Mouse (Mus musculus) heart, postnatal 0 days (tissue): ENCODE data around the gene Mlh3. TPM values are rescaled to one million over a fixed set of nuclear protein-coding genes. Genes with fewer than 3 reads are reported as not detected.

Experiments
- ATAC-seq: fragments of 200-750 bp; cut with Nextera tagmentation; 2 replicates; pipeline ENCODE4 v1.8.0; 2017; ENCODE audit warnings: low read depth, moderate number of reproducible peaks, moderate library complexity; ENCODE audit not compliant: insufficient read depth
- DNase-seq: peaks from one replicate; pipeline ENCODE4 v3.0.0-alpha.2; 2016; ENCODE audit warnings: low spot score
- H3K27ac ChIP-seq: fragments of 300-500 bp; sonication (generic); 2 replicates; pipeline ENCODE4 v1.5.1; 2014; ENCODE audit warnings: low read depth, mild to moderate bottlenecking
- H3K27me3 ChIP-seq: fragments of 300-500 bp; sonication (generic); 2 replicates; pipeline ENCODE4 v1.6.1; 2014; ENCODE audit warnings: low read length, mixed read lengths; ENCODE audit not compliant: control insufficient read depth, insufficient read depth
- H3K36me3 ChIP-seq: fragments of 300-500 bp; sonication (generic); replicated peaks from 2 replicates; pipeline ENCODE4 v1.6.1; 2014; ENCODE audit warnings: low read length, mixed read lengths; ENCODE audit not compliant: control insufficient read depth, insufficient read depth
- H3K4me1 ChIP-seq: fragments of 300-500 bp; sonication (generic); 2 replicates; pipeline ENCODE4 v1.6.1; 2014; ENCODE audit warnings: antibody characterized with exemption; ENCODE audit not compliant: control insufficient read depth, insufficient read depth
- H3K4me2 ChIP-seq: fragments of 300-500 bp; sonication (generic); 2 replicates; pipeline ENCODE4 v1.6.1; 2014; ENCODE audit warnings: low read depth, mild to moderate bottlenecking, low read length, moderate library complexity
- H3K4me3 ChIP-seq: fragments of 300-500 bp; sonication (generic); 2 replicates; pipeline ENCODE4 v1.5.1; 2014; ENCODE audit warnings: low read depth, low read length
- H3K9ac ChIP-seq: fragments of 300-500 bp; sonication (generic); replicated peaks from 2 replicates; pipeline ENCODE4 v1.6.1; 2014; ENCODE audit warnings: low read depth, low read length, mixed read lengths
- H3K9me3 ChIP-seq: fragments of 300-500 bp; sonication (generic); replicated peaks from 2 replicates; pipeline ENCODE4 v1.6.1; 2016; ENCODE audit warnings: low read length; ENCODE audit not compliant: control insufficient read depth
- CTCF ChIP-seq: IDR thresholded peaks from 2 replicates; pipeline ENCODE4 v1.5.1; 2016; ENCODE audit warnings: antibody characterized with exemption, control low read depth, low read depth
- EP300 ChIP-seq: IDR thresholded peaks from 2 replicates; pipeline ENCODE4 v1.6.1; 2016; ENCODE audit warnings: antibody characterized with exemption, low read depth
- WGBS: fragments of 180-500 bp; shearing (Covaris S2); extraction: QIAGEN DNeasy Blood & Tissue Kit; methylation state at CpG from one replicate; pipeline ENCODE4 v1.1.7; 2014; 5-methylcytosine and 5-hydroxymethylcytosine counted together
- polyA plus RNA-seq: library from polyadenylated mRNA; unstranded; fragments of >200 nt; fragmentation: Nextera tagmentation; extraction: Ambion mirVana; gene quantifications from 2 replicates; pipeline ENCODE4 v1.2.1, GENCODE M21; 2015
- total RNA-seq: library from RNA; depleted of rRNA; stranded (reverse); fragments of >200 nt; gene quantifications from 2 replicates; pipeline ENCODE4 v1.2.3, GENCODE M21; 2014; ENCODE audit warnings: low replicate concordance; rRNA removed

Mlh3 gene
- total RNA-seq (4.4 and 8.6 TPM in 2 replicates), polyA plus RNA-seq (4.9 and 5.0 TPM in 2 replicates)

- peak within 1 kb of the TSS; percentile 59 for H3K4me2 ChIP-seq
- 0% methylated on average over 35 of the region's 35 CpGs for WGBS
- TF ChIP-seq CTCF (peak; percentile 43), EP300 (no peak)
Measured at GRCm38 (mm10) chr12:85270319-85270718, at the start of gene Mlh3. Gene Mlh3, minus strand, starts transcription at chr12:85270599.

GRCm38 (mm10) chr12:85308651-85309050 lies 38.3 kb upstream of the Mlh3 start:
- TF ChIP-seq CTCF (no peak), EP300 (no peak)
- H3K4me2 ChIP-seq, result no peak overlapping the region
- WGBS, result 33% methylated on average over 3 of the region's 3 CpGs
- no peaks in the 10 kb centered on the region for H3K4me1 ChIP-seq
- ATAC-seq, result peak; percentile 78
- no peaks in the 10 kb centered on the region for H3K27me3 ChIP-seq
- DNase-seq, result no peak
- no peak overlapping the region for H3K4me3 ChIP-seq
- no peaks in the 10 kb centered on the region for H3K9me3 ChIP-seq
- peaks cover 97% of the 10 kb centered on the region for H3K36me3 ChIP-seq
- 0 out of 2 replicates have a peak overlapping the region, but pooled peaks have one; percentile 26 for H3K27ac ChIP-seq
- H3K9ac ChIP-seq, result no peak overlapping the region

More at GRCm38 (mm10) chr12:85270319-85270718, at the start of gene Mlh3:
- ATAC-seq (peak; percentile 91), DNase-seq (peak; percentile 69)
- no peaks in the 10 kb centered on the region for H3K4me1 ChIP-seq
- H3K9ac ChIP-seq, result peak within 1 kb of the TSS; percentile 53
- no peaks in the 10 kb centered on the region for H3K27me3 ChIP-seq
- peak within 1 kb of the TSS; percentile 28 for H3K27ac ChIP-seq
- H3K9me3 ChIP-seq, result no peaks in the 10 kb centered on the region
- H3K36me3 ChIP-seq, result 0 out of 2 replicates have a peak, but pooled peaks cover 4% of the 10 kb centered on the region
- H3K4me3 ChIP-seq, result peak within 1 kb of the TSS; percentile 60

GRCm38 (mm10) chr12:85305247-85305892 lies 35.0 kb upstream of the Mlh3 start:
- H3K9me3 ChIP-seq, result no peaks in the 10 kb centered on the region
- H3K9ac ChIP-seq, result 0 out of 2 replicates have a peak overlapping the region, but pooled peaks have one; percentile 15
- H3K27me3 ChIP-seq, result no peaks in the 10 kb centered on the region
- DNase-seq (peak; percentile 90), ATAC-seq (peak; percentile 69)
- H3K4me2 ChIP-seq, result peak overlapping the region; percentile 45
- TF ChIP-seq EP300 (no peak), CTCF (peak; percentile 99)
- no peaks in the 10 kb centered on the region for H3K4me1 ChIP-seq
- peak overlapping the region; percentile 60 for H3K27ac ChIP-seq
- WGBS, result 28% methylated on average over 16 of the region's 16 CpGs
- peak overlapping the region; percentile 18 for H3K4me3 ChIP-seq
- peaks cover 96% of the 10 kb centered on the region for H3K36me3 ChIP-seq

GRCm38 (mm10) chr12:85304725-85305124 lies 34.3 kb upstream of the Mlh3 start:
- ATAC-seq (no peak), DNase-seq (no peak)
- Histone ChIP-seq H3K27me3 (no peaks in the 10 kb centered on the region), H3K4me3 (no peak overlapping the region), H3K9me3 (no peaks in the 10 kb centered on the region), H3K36me3 (peaks cover 95% of the 10 kb centered on the region), H3K9ac (no peak overlapping the region), H3K4me1 (no peaks in the 10 kb centered on the region), H3K27ac (no peak overlapping the region), H3K4me2 (no peak overlapping the region)
- 67% methylated on average over 4 of the region's 4 CpGs for WGBS
- TF ChIP-seq EP300 (no peak), CTCF (no peak)

GRCm38 (mm10) chr12:85303256-85303655 lies 32.9 kb upstream of the Mlh3 start:
- Histone ChIP-seq H3K9ac (no peak overlapping the region), H3K9me3 (no peaks in the 10 kb centered on the region), H3K4me1 (no peaks in the 10 kb centered on the region), H3K36me3 (peaks cover 87% of the 10 kb centered on the region), H3K27ac (no peak overlapping the region), H3K4me2 (no peak overlapping the region), H3K4me3 (no peak overlapping the region), H3K27me3 (no peaks in the 10 kb centered on the region)
- DNase-seq, result no peak
- TF ChIP-seq EP300 (no peak), CTCF (no peak)
- WGBS, result 60% methylated on average over 2 of the region's 2 CpGs
- ATAC-seq, result no peak
